ENCODE assay signal across 17 mouse cellular contexts in genomic region chr9:118778596-118778995, GRCm38 (mm10).
A peak's percentile ranks its signal among the peaks of the same experiment; 100 is the strongest.
DNase-seq lines count a peak whose midpoint lies in the region; ATAC-seq and TF ChIP-seq lines count a peak whose summit lies in the region.
"Had no signal": no experiment of that assay in that cellular context is flagged by ENCODE, and none has a peak within 500 bp of the region (broad histone marks: within the 10 kb centered on the region; RNA-seq: fewer than 3 reads in every experiment).

No protein-coding gene starts in this region.

- no peaks in the 10 kb centered on the region for H3K4me1 ChIP-seq in cerebellum, adult 2 months (ENCODE audit: control insufficient read depth, insufficient read depth, low read length)
- H3K4me1 ChIP-seq in midbrain, postnatal 0 days (ENCODE audit: insufficient read depth, low read length) = no peaks in the 10 kb centered on the region
- H3K4me1 ChIP-seq in midbrain, embryonic 14.5 days (ENCODE audit: control insufficient read depth, insufficient read depth, low read length) = no peaks in the 10 kb centered on the region
- H3K4me1 ChIP-seq in limb, embryonic 15.5 days = peaks cover 25% of the 10 kb centered on the region

- peak; percentile 34 to 39 for DNase-seq in cerebellum, postnatal 10 days
- DNase-seq in cerebellum, adult 2 months = no peak
- DNase-seq in kidney, adult 18-20 months = peak; percentile 32
- DNase-seq in kidney, postnatal 4 days = no peak
- peak; percentile 42 for DNase-seq in midbrain, postnatal 0 days (ENCODE audit: low spot score)
- no peak for DNase-seq in midbrain, embryonic 14.5 days
- DNase-seq: adrenal gland, postnatal 14 days; cerebellum, adult 8-10 months; heart, postnatal 4 days; layer of hippocampus, adult 9-11 months; thymus, postnatal 4 days had no signal

- no peaks in the 10 kb centered on the region for H3K27me3 ChIP-seq in cerebellum, adult 2 months (ENCODE audit: control insufficient read depth, insufficient read depth, low read length)
- H3K27me3 ChIP-seq in midbrain, postnatal 0 days (ENCODE audit: insufficient read depth, low read length) = no peaks in the 10 kb centered on the region
- no peaks in the 10 kb centered on the region for H3K27me3 ChIP-seq in midbrain, embryonic 14.5 days (ENCODE audit: control insufficient read depth, insufficient read depth, low read length)
- no peaks in the 10 kb centered on the region for H3K27me3 ChIP-seq in limb, embryonic 15.5 days
- H3K27me3 ChIP-seq: forebrain, embryonic 13.5 days; heart, embryonic 12.5 days; midbrain, embryonic 13.5 days had no signal

- no peak for ATAC-seq in midbrain, postnatal 0 days (ENCODE audit: low FRiP score)
- ATAC-seq in midbrain, embryonic 14.5 days (ENCODE audit: low FRiP score, low TSS enrichment) = no peak
- ATAC-seq in limb, embryonic 15.5 days (ENCODE audit: insufficient number of reproducible peaks, low FRiP score, low TSS enrichment, low read depth) = no peak
- no peak for ATAC-seq in inflammation-experienced regulatory T-cells, adult 6 months
- ATAC-seq: forebrain, embryonic 13.5 days; intestine, embryonic 16.5 days; midbrain, embryonic 13.5 days had no signal

- no peaks in the 10 kb centered on the region for H3K9me3 ChIP-seq in midbrain, postnatal 0 days (ENCODE audit: low read length)
- H3K9me3 ChIP-seq in midbrain, embryonic 14.5 days (ENCODE audit: control insufficient read depth, low read length) = no peaks in the 10 kb centered on the region
- no peaks in the 10 kb centered on the region for H3K9me3 ChIP-seq in limb, embryonic 15.5 days
- H3K9me3 ChIP-seq: forebrain, embryonic 13.5 days; midbrain, embryonic 13.5 days had no signal

- WGBS in cerebellum, adult 2 months = 15% methylated on average over 2 of the region's 2 CpGs
- WGBS in midbrain, postnatal 0 days = 62% methylated on average over 2 of the region's 2 CpGs
- 63% methylated on average over 2 of the region's 2 CpGs for WGBS in midbrain, embryonic 14.5 days
- 26% methylated on average over 2 of the region's 2 CpGs for WGBS in limb, embryonic 15.5 days

- no peaks in the 10 kb centered on the region for H3K36me3 ChIP-seq in midbrain, postnatal 0 days (ENCODE audit: insufficient read depth, low read length)
- H3K36me3 ChIP-seq in midbrain, embryonic 14.5 days (ENCODE audit: control insufficient read depth, insufficient read depth, low read length) = no peaks in the 10 kb centered on the region
- no peaks in the 10 kb centered on the region for H3K36me3 ChIP-seq in limb, embryonic 15.5 days
- H3K36me3 ChIP-seq: midbrain, embryonic 13.5 days had no signal

- no peak overlapping the region for H3K4me3 ChIP-seq in cerebellum, adult 2 months (replicated peaks; ENCODE audit: insufficient read depth, low read depth, low read length)
- no peak overlapping the region for H3K4me3 ChIP-seq in midbrain, postnatal 0 days (ENCODE audit: low read depth, low read length)
- no peak overlapping the region for H3K4me3 ChIP-seq in midbrain, embryonic 14.5 days (replicated peaks; ENCODE audit: low read depth, low read length)
- no peak overlapping the region for H3K4me3 ChIP-seq in limb, embryonic 15.5 days
- H3K4me3 ChIP-seq: forebrain, embryonic 13.5 days; heart, embryonic 12.5 days; midbrain, embryonic 13.5 days had no signal

- H3K4me2 ChIP-seq in midbrain, postnatal 0 days (ENCODE audit: low read depth, low read length, poor library complexity, severe bottlenecking) = no peak overlapping the region
- H3K4me2 ChIP-seq in midbrain, embryonic 14.5 days (ENCODE audit: low read length) = no peak overlapping the region
- no peak overlapping the region for H3K4me2 ChIP-seq in limb, embryonic 15.5 days
- H3K4me2 ChIP-seq: forebrain, embryonic 13.5 days; heart, embryonic 12.5 days; midbrain, embryonic 13.5 days had no signal

- H3K9ac ChIP-seq in midbrain, postnatal 0 days (replicated peaks; ENCODE audit: low read length, poor library complexity, severe bottlenecking) = no peak overlapping the region
- H3K9ac ChIP-seq in midbrain, embryonic 14.5 days (replicated peaks; ENCODE audit: low read length) = no peak overlapping the region
- no peak overlapping the region for H3K9ac ChIP-seq in limb, embryonic 15.5 days
- H3K9ac ChIP-seq: forebrain, embryonic 13.5 days; heart, embryonic 12.5 days; midbrain, embryonic 13.5 days had no signal

- TF ChIP-seq POLR2A in cerebellum, adult 2 months (IDR thresholded peaks at IDR 0.05; ENCODE audit: borderline replicate concordance, insufficient read depth, low read length) = no peak

- H3K27ac ChIP-seq in cerebellum, adult 2 months (ENCODE audit: insufficient read depth, low read length) = no peak overlapping the region
- H3K27ac ChIP-seq in midbrain, postnatal 0 days (ENCODE audit: low read depth, low read length) = no peak overlapping the region
- no peak overlapping the region for H3K27ac ChIP-seq in midbrain, embryonic 14.5 days (replicated peaks; ENCODE audit: low read depth, low read length)
- H3K27ac ChIP-seq in limb, embryonic 15.5 days = peak overlapping the region; percentile 68
- H3K27ac ChIP-seq: forebrain, embryonic 13.5 days; midbrain, embryonic 13.5 days had no signal

- no peak for TF ChIP-seq CTCF in cerebellum, adult 2 months (IDR thresholded peaks at IDR 0.05; ENCODE audit: borderline replicate concordance, insufficient read depth, low read depth, low read length)
- TF ChIP-seq CTCF in midbrain, postnatal 0 days (IDR thresholded peaks at IDR 0.05) = no peak

Comparison
In these comparisons a context has a peak if more than half of its experiments do, and no peak if none do; other contexts are left out.
1. DNase-seq: peak in cerebellum, postnatal 10 days (2 of 2), kidney, adult 18-20 months (single experiment) and midbrain, postnatal 0 days (single experiment); none in cerebellum, adult 2 months (0 of 2), kidney, postnatal 4 days (0 of 2) and midbrain, embryonic 14.5 days (single experiment).